Mouse (Mus musculus) right cerebral cortex, postnatal 4 days (tissue): ENCODE results near the gene Zmat3.

ENCODE experiments used
- DNase-seq: peaks from one replicate; pipeline ENCODE4 v3.0.0-alpha.2; 2022

Gene Zmat3

GRCm38 (mm10) chr3:32367516-32367915 is 1.7 kb upstream of the Zmat3 start:
- no peak for DNase-seq

DNA sequence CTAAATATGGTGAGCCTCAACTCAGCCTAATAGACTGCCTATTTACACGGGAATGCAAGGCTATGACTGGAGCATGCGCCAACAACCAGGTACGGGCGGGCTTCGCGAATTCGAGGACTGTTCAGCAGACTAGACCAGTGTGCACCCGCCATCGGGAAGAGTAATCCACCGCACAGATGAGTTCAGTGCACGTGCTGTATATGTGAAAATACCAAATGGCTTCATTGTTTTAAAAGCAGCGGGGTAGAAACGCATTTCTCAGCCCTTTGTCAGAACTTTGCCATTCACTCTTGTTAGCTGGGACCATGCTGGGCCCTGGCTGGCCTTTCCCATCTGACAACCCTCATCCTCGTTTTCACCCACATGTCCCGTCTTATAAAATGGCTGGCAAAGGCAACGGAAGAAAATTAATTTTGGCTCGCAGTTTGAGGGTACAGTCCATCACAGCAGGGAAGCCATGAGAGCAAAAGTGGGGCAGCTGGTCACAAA is 476 bp upstream of the Zmat3 start:
- peak; percentile 22 for DNase-seq

DNA sequence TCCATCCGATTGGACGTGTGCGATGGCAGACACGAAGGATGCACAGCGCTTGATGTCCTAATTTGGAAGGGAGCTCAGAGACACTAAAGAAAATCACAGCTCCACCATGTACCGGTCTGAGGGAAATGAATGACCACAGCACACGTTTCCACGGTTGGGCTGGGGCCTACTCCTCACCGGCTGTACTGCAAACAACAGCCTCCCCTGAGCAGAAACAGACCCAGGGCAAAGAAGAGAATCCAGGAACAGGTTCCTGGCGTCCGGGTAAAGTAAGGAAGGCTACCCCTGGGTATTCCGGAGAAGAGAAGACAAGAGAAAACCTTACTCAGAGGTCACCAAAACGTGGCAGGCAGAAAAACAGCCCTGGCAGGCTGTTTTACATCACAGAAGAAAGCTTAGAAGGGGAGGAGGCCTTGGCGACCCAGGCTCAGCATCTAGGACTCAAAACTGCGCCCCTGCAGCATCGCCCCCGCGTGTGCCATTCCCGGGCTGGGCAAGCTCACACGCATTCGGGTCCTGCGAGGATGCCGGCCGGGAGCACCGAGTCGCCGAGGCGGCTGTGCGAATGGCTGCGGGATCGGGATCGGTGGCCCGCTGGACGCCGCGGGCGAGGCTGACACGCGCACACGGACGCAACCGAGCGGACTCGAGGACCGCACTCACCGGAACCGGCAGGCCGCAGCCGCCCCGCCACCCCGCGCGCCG is 821 bp downstream of the Zmat3 start:
- DNase-seq: peak; percentile 19

GRCm38 (mm10) chr3:32364195-32364594 is 1.6 kb downstream of the Zmat3 start:
- DNase-seq: no peak

GRCm38 (mm10) chr3:32361221-32361620 is 4.6 kb downstream of the Zmat3 start:
- DNase-seq: no peak

DNA sequence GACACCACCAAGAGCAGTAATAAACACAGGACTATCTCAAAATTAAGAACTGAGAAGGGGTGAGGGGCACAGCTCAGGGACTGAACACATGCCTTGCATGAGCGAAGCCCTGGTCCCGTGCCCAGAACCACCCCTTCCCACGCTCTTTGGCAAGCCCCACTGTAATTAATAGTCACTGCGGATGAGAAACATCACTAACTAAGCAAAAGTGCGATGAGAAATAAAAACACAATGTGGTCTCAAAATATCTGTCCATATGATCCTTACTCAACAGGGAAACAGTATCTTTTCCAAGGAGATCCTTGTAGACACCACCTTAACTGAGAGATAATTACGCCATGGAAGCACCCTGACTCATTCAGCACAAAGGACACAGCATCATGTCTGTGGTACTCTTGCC is 17.9 kb downstream of the Zmat3 start:
- DNase-seq: peak; percentile 55

DNA sequence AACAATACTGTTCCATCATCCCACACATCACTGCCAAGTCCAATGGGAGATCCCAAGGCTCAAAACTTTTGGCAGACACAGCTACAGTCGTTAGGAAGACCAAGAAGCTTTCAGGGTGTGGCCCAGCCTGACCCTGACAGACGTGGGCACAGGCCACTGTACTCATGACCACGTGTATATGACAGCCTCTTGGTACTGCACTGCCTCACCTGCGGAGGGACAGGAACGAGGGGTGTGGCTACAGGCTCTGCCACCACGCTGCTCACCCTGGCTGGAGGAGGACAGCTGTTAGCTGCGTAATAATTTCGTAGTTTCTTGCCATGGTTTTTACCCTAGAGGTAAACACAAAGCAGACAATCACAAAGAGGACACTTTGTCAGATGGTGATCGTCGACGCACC is 20.6 kb downstream of the Zmat3 start:
- DNase-seq: no peak

DNA sequence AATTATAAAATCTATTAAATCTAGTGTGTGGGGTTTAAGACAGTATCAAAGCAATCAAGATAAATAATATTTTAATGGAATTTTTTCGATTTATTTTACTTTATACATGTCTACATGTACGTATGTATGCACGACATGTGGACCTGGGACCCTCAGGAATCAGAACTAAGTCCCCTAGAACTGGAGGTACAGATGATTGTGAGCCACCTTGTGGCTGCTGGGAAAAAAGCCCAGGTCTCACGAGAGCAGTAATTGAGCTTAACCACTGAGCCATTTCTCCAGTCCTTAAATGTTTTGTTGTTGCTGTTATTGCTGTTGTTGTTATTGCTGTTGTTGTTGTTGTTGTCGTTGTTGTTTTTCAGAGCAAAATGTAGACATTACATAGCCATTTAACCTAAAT is 21.0 kb downstream of the Zmat3 start:
- no peak for DNase-seq

- DNase-seq: no peak
Observed at GRCm38 (mm10) chr3:32343371-32343770, 22.4 kb downstream of the Zmat3 start.

GRCm38 (mm10) chr3:32341434-32341833 is 24.4 kb downstream of the Zmat3 start:
- no peak for DNase-seq

GRCm38 (mm10) chr3:32338231-32338630 is 27.6 kb downstream of the Zmat3 start:
- DNase-seq: no peak

- no peak for DNase-seq
Observed at GRCm38 (mm10) chr3:32337770-32338169, 28.0 kb downstream of the Zmat3 start.

- DNase-seq: no peak
Observed at GRCm38 (mm10) chr3:32334901-32335300, 30.9 kb downstream of the Zmat3 start.

DNA sequence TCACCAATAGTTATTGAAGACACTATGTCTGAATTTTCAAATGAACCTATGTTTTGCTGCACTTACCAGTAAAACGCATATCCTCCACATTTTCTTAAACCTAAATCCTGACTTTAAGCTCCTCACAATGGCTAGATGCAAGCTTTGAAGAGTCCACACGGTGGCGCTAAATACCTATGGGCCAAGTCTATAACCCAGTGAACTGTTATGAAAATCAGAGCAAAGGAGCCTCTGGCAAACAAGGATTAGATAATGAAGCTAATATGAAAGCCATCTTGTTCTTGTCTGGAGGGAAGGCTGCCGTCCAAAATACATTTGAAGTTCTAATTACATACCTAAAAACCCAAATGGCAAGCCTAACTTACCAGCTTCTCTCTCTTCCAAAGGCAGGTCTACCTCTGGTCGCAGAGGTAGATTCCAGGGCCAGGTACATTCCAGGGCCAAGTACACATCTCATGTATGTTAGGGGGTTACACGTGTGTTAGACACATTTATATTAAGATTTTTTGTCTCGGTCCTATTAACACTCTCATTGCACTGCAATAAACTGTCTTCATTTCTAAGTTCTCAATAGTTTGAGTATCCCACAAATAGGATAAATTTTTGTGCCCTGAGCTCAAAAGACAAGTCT is 32.2 kb downstream of the Zmat3 start:
- DNase-seq: peak; percentile 81

GRCm38 (mm10) chr3:32317901-32318416 is 47.9 kb downstream of the Zmat3 start:
- no peak for DNase-seq

DNA sequence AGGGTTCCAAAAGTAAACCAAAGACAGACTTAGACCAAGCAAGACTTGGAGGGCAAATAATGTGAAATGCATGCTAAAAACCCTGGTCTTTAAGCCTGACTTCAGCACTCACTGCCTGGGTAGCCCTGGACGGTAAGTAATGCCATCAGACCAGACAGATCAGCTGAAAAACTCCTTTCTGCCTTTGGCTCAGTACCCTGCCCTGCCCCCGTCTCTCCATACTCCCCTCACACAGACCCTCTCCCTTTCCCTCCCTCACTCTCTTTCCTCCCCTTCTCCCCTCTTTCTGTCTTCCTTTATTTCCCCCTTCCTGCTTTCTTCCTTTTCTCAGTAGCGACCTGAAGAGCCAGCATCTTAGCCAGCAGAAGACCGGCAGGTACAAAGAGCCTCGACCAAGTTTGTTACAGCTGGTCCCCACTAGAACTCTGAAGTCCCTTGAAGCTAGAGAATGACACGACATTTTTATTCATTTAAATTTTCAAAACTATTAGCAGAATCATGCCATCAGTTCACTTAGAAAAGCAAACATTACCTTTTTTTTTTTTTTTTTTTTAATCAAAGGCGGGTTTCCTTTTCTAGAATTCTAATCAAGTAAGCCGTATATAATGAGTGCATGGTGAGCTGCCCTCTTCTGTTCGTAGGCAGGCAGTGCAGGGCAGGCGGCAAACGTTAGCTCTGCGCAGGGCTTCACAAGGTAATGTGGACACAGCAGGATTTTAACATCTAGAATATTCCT is 48.5 kb downstream of the Zmat3 start:
- DNase-seq: peak; percentile 68

- DNase-seq: no peak
Observed at GRCm38 (mm10) chr3:32314746-32315145, 51.1 kb downstream of the Zmat3 start.

DNA sequence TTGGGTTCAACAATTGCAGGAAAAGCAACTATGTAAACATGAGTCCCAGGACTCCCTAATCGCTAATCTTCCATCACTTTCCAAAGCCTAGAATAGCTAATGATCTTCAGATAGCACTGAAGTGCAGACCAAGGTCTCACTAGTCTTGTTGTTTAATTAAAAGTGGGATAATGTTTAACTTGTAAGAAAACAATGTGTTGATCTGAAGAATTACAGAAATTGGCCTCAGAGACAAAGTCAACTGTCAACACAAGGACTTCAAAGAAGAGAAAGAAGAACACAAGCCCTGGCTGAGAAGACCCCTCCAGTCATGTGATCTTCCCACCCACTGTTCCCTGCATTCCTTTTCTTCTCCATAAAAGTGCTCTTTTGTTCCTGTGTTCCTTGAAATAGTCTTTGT is 61.6 kb downstream of the Zmat3 start:
- no peak for DNase-seq

DNA sequence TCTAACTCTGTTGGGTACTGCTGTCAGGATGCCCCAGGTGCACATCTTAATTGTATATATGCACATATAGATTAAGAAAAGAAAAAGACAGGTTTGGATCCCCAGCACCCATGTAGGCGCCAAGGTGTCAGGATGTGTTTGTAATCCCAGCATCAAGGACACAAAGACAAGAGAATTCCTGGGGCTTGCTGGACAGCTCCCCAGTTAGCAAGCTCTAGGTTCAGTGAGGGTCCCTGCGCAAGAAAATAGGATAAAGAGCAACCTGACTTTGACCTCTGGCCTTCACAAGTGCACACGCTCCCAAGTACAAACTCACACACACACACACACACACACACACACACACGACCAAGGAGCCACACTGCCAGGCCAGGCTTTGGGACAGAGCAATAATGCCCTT is 73.8 kb downstream of the Zmat3 start:
- DNase-seq: no peak
